Mouse (Mus musculus) forebrain, embryonic 14.5 days (tissue): ENCODE measurements around the gene Il23a. TPM values are rescaled to one million over a fixed set of nuclear protein-coding genes. Genes with fewer than 3 reads are reported as not detected.
"Not testable (repeated sequence)": the region's sequence is repeated elsewhere in the genome, so short reads cannot be mapped to it uniquely, and the experiment has no call there.

Experiments used
- ATAC-seq: fragments of 200-750 bp; cut with Nextera tagmentation; 2 replicates; pipeline ENCODE4 v1.8.0; 2017; ENCODE audit warnings: mild to moderate bottlenecking, moderate library complexity
- DNase-seq: peaks from one replicate; pipeline ENCODE4 v3.0.0-alpha.2; 2015; ENCODE audit warnings: low spot score
- H3K27ac ChIP-seq: fragments of 300-500 bp; sonication (generic); 2 replicates; pipeline ENCODE4 v1.5.1; 2014; ENCODE audit warnings: low read depth, mild to moderate bottlenecking, control low read depth, low read length, moderate library complexity
- H3K27me3 ChIP-seq: fragments of 300-500 bp; sonication (generic); replicated peaks from 2 replicates; pipeline ENCODE4 v1.6.1; 2014; ENCODE audit warnings: low read length, control low read depth, mixed read lengths; ENCODE audit not compliant: control insufficient read depth, insufficient read depth
- H3K36me3 ChIP-seq: fragments of 300-500 bp; sonication (generic); 2 replicates; pipeline ENCODE4 v1.6.1; 2014; ENCODE audit warnings: low read length, control low read depth; ENCODE audit not compliant: control insufficient read depth, insufficient read depth
- H3K4me1 ChIP-seq: fragments of 300-500 bp; sonication (generic); 2 replicates; pipeline ENCODE4 v1.6.1; 2014; ENCODE audit warnings: antibody characterized with exemption, low read length, control low read depth; ENCODE audit not compliant: control insufficient read depth, insufficient read depth
- H3K4me2 ChIP-seq: fragments of 300-500 bp; sonication (generic); 2 replicates; pipeline ENCODE4 v1.6.1; 2014; ENCODE audit warnings: mild to moderate bottlenecking, control low read depth, low read length
- H3K4me3 ChIP-seq: fragments of 300-500 bp; sonication (generic); 2 replicates; pipeline ENCODE4 v1.5.1; 2014; ENCODE audit warnings: low read depth, low read length, control low read depth
- H3K9ac ChIP-seq: fragments of 300-500 bp; sonication (generic); 2 replicates; pipeline ENCODE4 v1.6.1; 2014; ENCODE audit warnings: mild to moderate bottlenecking, low read length, control low read depth, moderate library complexity
- H3K9me3 ChIP-seq: fragments of 300-500 bp; sonication (generic); replicated peaks from 2 replicates; pipeline ENCODE4 v1.6.1; 2016; ENCODE audit warnings: low read length, control low read depth, mixed read lengths; ENCODE audit not compliant: control insufficient read depth
- whole genome bisulfite sequencing: fragments of 180-500 bp; shearing (Covaris S2); extraction: QIAGEN DNeasy Blood & Tissue Kit; methylation state at CpG from one replicate; pipeline ENCODE4 v1.1.7; 2014; 5-methylcytosine and 5-hydroxymethylcytosine counted together
- polyA plus RNA-seq: library from polyadenylated mRNA; unstranded; fragments of >200 nt; fragmentation: Nextera tagmentation; extraction: Ambion mirVana; gene quantifications from 2 replicates; pipeline ENCODE4 v1.2.1, GENCODE M21; 2014

The Il23a gene
- polyA plus RNA-seq, 1 experiment from 2014 or later: not detected

DNA sequence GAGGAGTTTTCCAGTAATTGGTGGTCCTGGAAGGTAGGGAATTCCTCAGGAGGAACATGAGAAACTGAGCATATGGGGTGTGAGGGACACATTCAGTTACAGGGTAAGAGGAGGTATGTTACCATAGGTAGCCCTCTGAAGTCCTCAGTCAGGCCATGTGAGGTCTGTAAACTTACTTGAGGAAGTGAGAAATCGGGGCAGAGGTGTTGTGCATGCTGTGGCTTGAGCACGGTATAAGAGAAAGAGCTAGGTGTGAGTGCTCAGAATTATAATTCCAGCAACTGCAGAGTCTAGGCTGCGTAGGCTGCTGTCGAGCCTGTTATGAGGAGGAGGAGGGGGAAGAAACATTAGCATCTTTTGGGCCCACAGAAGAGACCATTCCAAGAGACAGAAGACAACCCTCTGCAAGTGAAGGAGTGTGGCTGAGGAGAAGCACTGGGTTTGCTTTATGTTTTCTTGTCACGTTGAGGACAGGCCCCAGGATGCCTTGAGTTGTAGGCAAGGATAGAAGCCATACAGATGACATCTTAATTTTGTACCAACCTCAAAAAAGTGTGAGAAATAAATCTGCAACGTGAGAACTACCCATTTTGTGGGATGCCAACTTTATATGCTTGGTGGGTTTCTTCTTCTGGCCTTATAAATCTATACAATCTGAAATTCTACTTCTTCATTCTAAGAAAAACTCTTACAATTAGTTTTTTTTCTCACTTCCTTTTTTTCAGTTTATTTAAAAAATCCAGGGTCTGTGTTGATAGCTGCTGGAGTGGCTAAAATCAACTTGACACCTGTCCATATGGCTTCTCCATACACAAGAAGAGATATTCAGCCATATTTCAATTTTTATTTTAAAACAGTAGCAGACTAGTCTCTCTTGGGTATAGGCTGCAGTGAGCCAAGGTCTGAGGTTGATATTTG lies 34.9 kb downstream of the Il23a start:
- H3K9me3 ChIP-seq: no peaks in the 10 kb centered on the region
- H3K9ac ChIP-seq: no peak overlapping the region
- no peaks in the 10 kb centered on the region for H3K27me3 ChIP-seq
- ATAC-seq (no peak), DNase-seq (no peak)
- H3K4me2 ChIP-seq: no peak overlapping the region
- no peak overlapping the region for H3K27ac ChIP-seq
- H3K36me3 ChIP-seq: no peaks in the 10 kb centered on the region
- 79% methylated on average over 6 of the region's 6 CpGs for WGBS
- H3K4me3 ChIP-seq: no peak overlapping the region
- H3K4me1 ChIP-seq: no peaks in the 10 kb centered on the region

DNA sequence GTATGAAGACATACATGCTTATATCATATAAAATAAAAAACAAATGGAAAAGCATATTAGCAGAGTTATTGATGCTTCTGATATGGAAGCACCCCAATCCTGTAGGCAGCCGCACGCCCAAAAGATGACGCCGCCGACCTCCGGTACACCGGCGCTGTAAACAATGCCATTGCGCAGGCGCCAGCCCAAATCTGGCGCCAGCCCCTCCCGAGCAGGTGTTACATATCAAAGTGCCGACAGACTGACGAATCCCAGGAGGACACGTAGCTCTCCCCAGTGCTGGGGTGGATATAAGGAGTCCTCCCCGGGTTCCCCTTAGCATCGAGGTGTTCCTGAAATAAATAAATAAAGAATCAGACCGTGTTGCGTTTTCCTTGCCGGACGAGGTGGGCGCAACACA lies 36.3 kb downstream of the Il23a start:
- Histone ChIP-seq H3K36me3 (no peaks in the 10 kb centered on the region), H3K9me3 (no peaks in the 10 kb centered on the region), H3K27me3 (no peaks in the 10 kb centered on the region), H3K4me3 (no peak overlapping the region), H3K27ac (no peak overlapping the region), H3K4me2 (no peak overlapping the region), H3K9ac (no peak overlapping the region), H3K4me1 (no peaks in the 10 kb centered on the region)
- no peak for ATAC-seq
- WGBS: 85% methylated on average over 22 of the region's 22 CpGs
- no peak for DNase-seq

DNA sequence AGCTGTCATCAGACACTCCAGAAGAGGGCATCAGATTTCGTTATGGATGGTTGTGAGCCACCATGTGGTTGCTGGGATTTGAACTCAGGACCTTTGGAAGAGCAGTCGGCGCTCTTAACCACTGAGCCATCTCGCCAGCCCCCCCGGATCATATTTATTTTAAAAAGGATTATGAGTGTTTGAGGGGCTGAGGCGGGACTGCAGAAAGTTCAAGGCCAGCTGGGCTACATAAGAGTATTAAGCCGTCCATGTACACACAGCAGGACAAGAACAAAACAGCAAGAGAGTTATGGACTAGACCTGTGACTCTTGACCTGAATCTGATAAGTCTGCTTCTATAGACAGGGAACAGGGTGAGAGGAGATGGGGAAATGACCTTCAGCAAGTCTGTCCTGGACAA lies 38.2 kb downstream of the Il23a start:
- ATAC-seq, H3K36me3 ChIP-seq, H3K4me1 ChIP-seq, H3K4me3 ChIP-seq, H3K9me3 ChIP-seq, DNase-seq, H3K4me2 ChIP-seq, H3K27ac ChIP-seq, H3K27me3 ChIP-seq, H3K9ac ChIP-seq: not testable (repeated sequence)
- WGBS: 91% methylated on average over 7 of the region's 7 CpGs

DNA sequence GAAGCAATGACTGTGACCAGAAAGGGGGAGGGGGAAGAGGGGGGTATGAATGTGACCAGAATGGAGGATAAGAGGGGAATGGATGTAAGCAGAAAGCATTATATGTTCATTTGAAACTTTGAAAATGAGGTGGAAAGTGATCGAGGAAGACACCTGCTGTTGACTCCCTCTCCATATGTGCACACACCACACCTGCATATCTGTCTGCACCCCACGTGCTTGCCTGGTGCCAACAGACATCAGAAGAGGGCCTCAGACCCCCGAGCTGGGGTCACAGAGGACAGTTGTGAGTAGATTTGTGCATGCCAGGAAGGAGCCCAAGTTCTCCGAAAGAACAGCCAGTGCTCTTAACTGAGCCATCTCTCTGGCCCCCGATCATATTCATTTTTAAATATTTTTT lies 38.6 kb downstream of the Il23a start:
- no peak for DNase-seq
- Histone ChIP-seq H3K9ac (no peak overlapping the region), H3K36me3 (no peaks in the 10 kb centered on the region), H3K27me3 (no peaks in the 10 kb centered on the region), H3K4me3 (no peak overlapping the region), H3K4me2 (no peak overlapping the region), H3K27ac (no peak overlapping the region), H3K9me3 (no peaks in the 10 kb centered on the region), H3K4me1 (no peaks in the 10 kb centered on the region)
- no peak for ATAC-seq
- 90% methylated on average over 5 of the region's 5 CpGs for WGBS

DNA sequence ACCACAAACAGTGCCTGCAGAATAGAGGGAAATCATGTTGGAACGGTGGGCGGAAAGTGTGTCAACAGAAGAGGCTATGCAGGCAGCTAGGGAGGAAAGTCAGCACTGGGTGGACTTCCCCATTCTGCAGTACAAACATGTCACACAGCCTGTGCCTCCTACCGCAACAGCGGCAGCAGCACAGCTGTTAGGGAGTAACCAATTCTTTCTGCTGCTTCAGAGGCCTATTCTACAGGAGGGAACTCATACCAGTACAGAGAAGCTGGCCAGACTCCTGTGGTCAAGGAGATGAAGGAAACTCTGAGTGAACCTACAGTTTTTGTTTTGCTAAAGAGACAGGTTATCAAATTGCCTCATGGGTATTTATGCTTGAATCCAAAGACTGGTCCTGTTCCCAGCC lies 39.6 kb downstream of the Il23a start:
- DNase-seq (no peak), ATAC-seq (no peak)
- no peak overlapping the region for H3K4me2 ChIP-seq
- no peak overlapping the region for H3K27ac ChIP-seq
- no peaks in the 10 kb centered on the region for H3K4me1 ChIP-seq
- no peaks in the 10 kb centered on the region for H3K27me3 ChIP-seq
- 82% methylated on average over 4 of the region's 4 CpGs for WGBS
- H3K9me3 ChIP-seq: no peaks in the 10 kb centered on the region
- no peaks in the 10 kb centered on the region for H3K36me3 ChIP-seq
- no peak overlapping the region for H3K9ac ChIP-seq
- H3K4me3 ChIP-seq: no peak overlapping the region

DNA sequence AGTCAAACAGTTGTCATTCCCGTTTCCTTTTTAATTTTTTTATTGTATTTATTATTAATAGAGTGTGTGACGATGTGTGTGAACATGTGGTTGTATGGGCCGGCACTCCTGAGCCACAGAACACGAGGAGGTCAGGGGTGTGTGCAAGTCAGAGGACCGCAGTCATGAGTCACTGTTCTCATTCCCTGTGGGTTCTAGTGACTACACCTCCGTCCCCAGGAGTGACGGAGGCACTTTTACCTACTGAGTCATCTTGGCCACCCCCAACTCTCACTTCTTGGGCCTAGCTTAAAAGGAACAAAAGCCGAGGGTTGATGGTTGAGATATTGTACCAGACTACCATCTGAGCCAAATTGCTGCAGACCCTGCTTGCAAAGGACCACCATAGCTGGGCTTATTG lies 42.2 kb downstream of the Il23a start:
- ATAC-seq: no peak
- Histone ChIP-seq H3K9me3 (no peaks in the 10 kb centered on the region), H3K27ac (no peak overlapping the region), H3K4me2 (no peak overlapping the region), H3K27me3 (no peaks in the 10 kb centered on the region), H3K36me3 (peaks cover 16% of the 10 kb centered on the region), H3K9ac (no peak overlapping the region), H3K4me1 (no peaks in the 10 kb centered on the region), H3K4me3 (no peak overlapping the region)
- WGBS: 94% methylated on average over 8 of the region's 8 CpGs
- DNase-seq: no peak

DNA sequence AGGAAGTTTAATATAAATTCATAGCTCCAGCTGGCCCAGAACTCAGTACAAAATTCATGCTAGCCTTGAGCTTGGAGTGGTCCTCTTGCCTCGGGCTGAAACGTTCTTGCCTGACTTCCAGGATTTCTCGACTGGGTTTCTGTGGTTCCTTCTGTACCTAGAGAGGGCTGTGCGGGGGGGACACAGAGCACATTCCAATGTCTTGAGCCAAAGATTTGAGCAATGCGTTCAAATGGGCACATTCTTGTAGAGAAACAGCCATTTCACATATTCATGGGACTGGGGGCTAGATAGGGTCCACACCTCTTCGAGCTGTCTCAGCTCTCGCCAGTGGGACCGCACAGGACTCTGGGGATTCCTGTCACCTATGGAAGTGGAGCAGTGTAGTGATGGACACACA lies 42.6 kb downstream of the Il23a start:
- 88% methylated on average over 8 of the region's 8 CpGs for WGBS
- Histone ChIP-seq H3K4me3 (no peak overlapping the region), H3K9ac (no peak overlapping the region), H3K27me3 (no peaks in the 10 kb centered on the region), H3K36me3 (peaks cover 19% of the 10 kb centered on the region), H3K4me2 (no peak overlapping the region), H3K9me3 (no peaks in the 10 kb centered on the region), H3K4me1 (no peaks in the 10 kb centered on the region), H3K27ac (no peak overlapping the region)
- DNase-seq (no peak), ATAC-seq (no peak)

DNA sequence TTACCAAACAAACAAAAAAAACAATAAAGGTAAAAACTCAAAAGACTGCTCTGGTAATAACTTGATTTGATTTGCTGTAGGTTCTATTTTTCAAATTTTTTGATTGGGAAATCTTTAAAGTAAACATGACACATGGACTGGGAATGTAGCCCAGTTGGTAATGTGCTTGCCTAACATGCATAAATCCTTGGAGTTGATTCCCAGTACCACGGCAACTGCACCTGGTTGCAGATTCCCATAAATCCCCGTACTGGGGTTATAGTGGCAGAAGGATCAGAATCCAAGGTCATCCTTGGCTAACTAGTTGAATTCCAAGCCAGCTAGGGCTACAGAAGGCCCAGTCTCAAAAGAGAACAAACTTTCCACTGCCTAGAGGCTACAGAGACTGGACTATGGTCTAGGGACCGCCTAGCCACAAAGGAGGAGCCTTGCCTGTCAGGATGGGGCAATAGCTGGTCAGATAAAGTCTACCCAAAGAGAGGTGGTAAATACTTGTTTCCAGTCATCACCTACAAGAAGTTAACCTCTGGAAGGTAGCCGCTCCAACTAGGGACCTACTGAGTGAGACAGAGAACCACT lies 44.8 kb downstream of the Il23a start, which contains the start of gene Apon:
Gene Apon, plus strand, starts transcription at position 420 of the 579 bp plus-strand sequence.
- Histone ChIP-seq H3K4me3 (no peak within 1 kb of the TSS), H3K9ac (no peak within 1 kb of the TSS), H3K4me2 (no peak within 1 kb of the TSS), H3K27ac (no peak within 1 kb of the TSS), H3K4me1 (no peaks in the 10 kb centered on the region), H3K9me3 (no peaks in the 10 kb centered on the region), H3K27me3 (no peaks in the 10 kb centered on the region), H3K36me3 (peaks cover 41% of the 10 kb centered on the region)
- WGBS: 88% methylated on average over 4 of the region's 4 CpGs
- ATAC-seq: no peak
- DNase-seq: no peak

DNA sequence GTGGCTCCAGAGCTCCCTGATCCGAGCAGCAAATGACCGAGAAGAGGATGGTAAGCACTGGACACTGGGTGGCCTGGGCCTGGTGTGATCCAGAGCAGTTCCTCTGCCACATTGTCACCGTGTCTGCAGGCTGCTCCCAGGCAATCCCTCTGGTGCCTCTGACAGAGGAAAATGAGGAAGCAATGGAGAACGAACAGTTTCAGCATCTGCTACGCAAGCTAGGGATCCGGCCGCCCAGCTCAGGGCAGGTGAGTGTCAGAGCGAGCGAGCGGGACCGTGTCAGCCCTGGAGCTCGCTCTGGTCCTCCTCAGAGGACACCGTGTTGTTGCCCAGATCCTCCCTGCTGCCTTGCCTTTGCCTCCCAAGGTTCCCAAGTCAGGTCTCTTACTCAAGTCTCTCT lies 48.0 kb downstream of the Il23a start:
- no peaks in the 10 kb centered on the region for H3K27me3 ChIP-seq
- DNase-seq (no peak), ATAC-seq (no peak)
- H3K9ac ChIP-seq: no peak overlapping the region
- no peaks in the 10 kb centered on the region for H3K9me3 ChIP-seq
- no peak overlapping the region for H3K4me2 ChIP-seq
- 96% methylated on average over 13 of the region's 13 CpGs for WGBS
- no peak overlapping the region for H3K4me3 ChIP-seq
- no peaks in the 10 kb centered on the region for H3K4me1 ChIP-seq
- no peak overlapping the region for H3K27ac ChIP-seq
- peaks cover 73% of the 10 kb centered on the region for H3K36me3 ChIP-seq
